Mouse (Mus musculus): ENCODE measurements around the gene Tnfrsf25.

Gene Tnfrsf25

GRCm38 (mm10) chr4:152092751-152093293, 22.9 kb upstream of the Tnfrsf25 start:
- DNase-seq (ENCODE audit: low spot score): no peak

- no peak for DNase-seq (ENCODE audit: low spot score)
Observed at GRCm38 (mm10) chr4:152094233-152094632, 21.5 kb upstream of the Tnfrsf25 start.

GRCm38 (mm10) chr4:152095937-152096910, 19.5 kb upstream of the Tnfrsf25 start:
- peak; percentile 64 for DNase-seq (ENCODE audit: low spot score)

DNA sequence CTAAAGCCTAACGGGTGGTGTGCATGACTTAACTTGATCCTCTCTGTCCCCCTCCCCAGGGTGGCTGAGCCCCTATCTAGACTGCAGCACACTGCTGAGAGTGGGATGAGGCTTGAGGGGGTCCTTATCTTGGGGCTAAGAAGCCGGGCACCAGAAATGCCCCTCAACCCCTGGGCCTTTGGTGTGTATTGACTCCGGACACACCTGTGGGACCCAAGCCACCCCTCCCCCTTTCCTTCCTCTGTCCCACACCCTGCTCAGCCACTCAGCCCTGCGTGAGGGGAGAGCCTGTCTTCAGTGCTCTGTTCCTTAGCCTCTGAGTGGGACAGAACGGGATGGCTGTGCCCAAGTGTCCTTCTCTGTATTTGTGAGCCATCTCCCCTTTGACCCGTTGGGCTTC, 18.8 kb upstream of the Tnfrsf25 start:
- DNase-seq (ENCODE audit: low spot score): no peak

DNA sequence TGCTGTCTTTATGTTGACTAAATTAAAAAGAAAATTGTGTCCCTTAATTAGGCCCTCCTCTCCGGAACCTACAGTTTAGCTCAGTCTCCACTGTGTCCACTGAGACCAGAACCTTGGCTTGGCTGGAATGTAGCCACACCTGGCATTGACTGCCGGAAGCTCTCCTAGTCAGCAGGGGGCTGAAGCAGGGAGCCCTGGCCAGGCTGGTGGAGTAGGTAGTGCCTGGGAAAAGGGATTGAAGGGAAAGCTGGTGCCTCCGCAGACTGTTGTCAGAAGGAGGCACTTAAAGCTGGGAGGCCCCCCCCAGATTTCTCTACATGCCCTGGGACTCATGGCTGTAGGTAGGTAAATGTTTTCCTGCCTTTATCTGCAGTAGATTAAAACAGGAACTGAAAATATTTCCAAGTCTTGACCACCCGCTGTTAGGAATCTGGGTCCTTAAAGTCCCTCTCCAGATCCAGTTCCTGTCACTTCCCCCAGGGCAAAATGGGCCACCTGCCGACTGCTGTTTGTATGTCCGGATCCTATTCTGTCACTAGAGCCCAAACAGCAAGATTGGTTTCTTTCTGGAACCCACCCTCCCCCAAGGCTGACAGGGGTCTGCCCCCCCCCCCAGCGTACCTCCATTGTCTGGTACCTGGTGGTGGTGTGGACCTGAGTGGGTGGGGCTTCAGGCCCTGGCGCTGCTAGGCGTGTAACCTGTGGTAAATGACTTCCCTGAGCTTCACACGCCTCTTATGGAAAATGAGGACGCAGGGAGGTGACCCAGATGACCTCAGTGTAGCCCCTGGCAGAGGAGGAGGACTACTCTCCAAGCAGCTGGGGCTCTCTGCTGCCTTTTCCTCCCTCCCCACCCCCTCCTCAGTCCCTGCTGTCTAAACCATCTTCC, 17.6 kb upstream of the Tnfrsf25 start:
- DNase-seq (ENCODE audit: low spot score): no peak

GRCm38 (mm10) chr4:152100541-152100940, 15.2 kb upstream of the Tnfrsf25 start:
- no peak for DNase-seq (ENCODE audit: low spot score)

DNA sequence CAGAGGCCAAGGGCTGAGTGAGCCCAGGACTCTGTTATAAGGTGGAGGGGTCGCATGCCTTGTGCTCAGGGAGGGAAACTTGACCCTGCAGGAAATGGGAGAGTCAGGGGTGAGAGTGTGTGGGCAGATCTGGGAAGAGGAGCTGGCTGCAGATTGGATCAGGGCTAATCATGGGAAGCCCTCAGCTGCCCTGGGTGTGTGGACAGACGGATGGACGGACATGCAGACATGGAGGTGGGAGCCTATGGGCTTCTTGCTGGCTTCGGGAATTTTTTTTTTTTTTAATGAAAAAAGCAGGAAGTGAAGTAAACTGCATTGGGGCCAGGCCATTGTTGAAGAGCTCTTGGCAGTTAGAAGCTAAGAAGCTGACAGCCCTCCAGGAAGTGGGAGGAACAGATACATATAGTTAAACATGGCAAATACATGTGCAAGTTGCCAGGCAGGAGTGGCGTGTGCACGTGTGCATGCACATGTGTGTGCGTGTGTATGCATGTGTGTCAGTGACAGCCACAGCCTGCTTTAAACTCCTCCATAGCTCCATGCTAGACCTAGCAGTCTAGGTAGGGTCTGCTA, 14.6 kb upstream of the Tnfrsf25 start:
- no peak for DNase-seq (ENCODE audit: low spot score)

- DNase-seq (ENCODE audit: low spot score): no peak
Observed at GRCm38 (mm10) chr4:152101921-152102320, 13.8 kb upstream of the Tnfrsf25 start.

- no peak for DNase-seq (ENCODE audit: low spot score)
Observed at GRCm38 (mm10) chr4:152103025-152103424, 12.7 kb upstream of the Tnfrsf25 start.

GRCm38 (mm10) chr4:152106746-152107145, 9.0 kb upstream of the Tnfrsf25 start:
- no peak for DNase-seq (ENCODE audit: low spot score)

- peak; percentile 91 for DNase-seq (ENCODE audit: low spot score)
Observed at GRCm38 (mm10) chr4:152107493-152107892, 8.2 kb upstream of the Tnfrsf25 start.

DNA sequence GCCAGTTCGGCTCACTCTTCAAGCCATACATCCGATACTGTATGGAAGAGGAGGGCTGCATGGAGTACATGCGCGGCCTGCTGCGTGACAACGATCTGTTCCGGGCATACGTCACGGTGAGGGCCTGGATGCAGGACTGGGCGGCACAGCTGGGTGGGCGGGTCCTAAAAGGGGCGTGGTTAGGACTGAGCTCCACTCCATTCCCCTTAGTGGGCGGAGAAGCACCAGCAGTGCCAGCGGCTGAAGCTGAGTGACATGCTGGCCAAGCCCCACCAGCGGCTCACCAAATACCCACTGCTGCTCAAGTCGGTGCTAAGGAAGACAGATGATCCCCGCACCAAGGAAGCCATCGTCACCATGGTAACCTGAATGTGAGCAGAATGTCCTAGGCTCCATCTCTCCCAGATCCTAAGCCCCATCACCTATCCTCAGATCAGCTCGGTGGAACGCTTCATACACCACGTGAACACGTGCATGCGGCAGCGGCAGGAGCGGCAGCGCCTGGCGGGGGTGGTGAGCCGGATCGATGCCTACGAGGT, 7.7 kb upstream of the Tnfrsf25 start:
- DNase-seq (ENCODE audit: low spot score): peak; percentile 87

- DNase-seq (ENCODE audit: low spot score): no peak
Observed at GRCm38 (mm10) chr4:152108673-152109072, 7.1 kb upstream of the Tnfrsf25 start.

DNA sequence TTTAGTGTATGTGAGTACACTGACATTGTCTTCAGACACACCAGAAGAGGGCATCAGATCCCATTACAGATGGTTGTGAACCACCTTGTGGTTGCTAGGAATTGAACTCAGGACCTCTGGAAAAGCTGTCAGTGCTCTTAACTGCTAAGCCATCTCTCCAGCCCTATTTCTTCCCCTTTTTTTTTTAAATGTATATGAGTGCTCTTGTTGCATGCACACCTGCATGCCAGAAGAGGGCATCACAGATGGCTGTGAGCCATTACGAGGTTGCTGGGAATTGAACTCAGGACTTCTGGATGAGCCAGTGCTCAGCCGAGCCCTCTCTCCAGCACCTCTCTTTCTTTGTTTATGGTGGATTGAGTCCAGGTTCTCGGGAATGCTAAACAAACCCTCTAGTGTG, 6.2 kb upstream of the Tnfrsf25 start:
- DNase-seq (ENCODE audit: low spot score): no peak

DNA sequence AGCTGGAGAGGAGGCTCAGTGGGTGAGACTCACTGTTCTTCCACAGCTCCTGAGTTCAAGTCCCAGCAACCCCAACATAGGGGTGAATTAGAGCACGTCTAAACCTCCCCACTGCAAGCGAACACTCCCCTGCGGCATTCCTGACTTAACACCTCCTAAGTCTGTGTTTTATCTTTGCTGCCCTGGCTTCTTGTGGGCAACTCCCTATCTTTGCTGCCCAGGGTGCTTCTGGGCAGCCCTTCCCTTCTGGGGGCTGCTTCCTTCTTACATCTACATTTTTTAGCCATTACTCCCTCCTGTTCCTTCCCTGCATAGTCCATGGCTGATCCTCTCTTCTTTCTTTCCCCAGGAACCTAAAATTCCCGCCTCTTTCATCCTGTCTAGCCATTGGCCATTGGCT, 5.0 kb upstream of the Tnfrsf25 start:
- no peak for DNase-seq (ENCODE audit: low spot score)

DNA sequence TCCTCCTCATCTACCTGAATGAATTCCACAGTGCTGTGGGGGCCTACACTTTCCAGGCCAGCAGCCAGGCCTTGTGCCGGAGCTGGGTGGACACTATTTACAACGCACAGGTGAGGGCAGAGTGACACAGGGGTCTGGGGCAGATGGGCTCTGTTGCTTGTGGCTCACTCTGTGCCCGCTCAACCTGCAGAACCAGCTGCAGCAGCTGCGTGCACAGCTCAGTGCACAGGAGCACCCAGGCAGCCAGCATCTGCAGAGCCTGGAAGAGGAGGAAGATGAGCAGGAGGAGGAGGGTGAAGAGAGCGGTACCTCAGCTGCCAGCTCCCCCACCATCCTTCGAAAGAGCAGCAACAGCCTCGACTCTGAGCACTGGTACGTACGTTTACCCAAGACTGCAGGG, 3.4 kb upstream of the Tnfrsf25 start:
- no peak for DNase-seq (ENCODE audit: low spot score)

- DNase-seq (ENCODE audit: low spot score): no peak
Observed at GRCm38 (mm10) chr4:152114080-152114479, 1.7 kb upstream of the Tnfrsf25 start.

GRCm38 (mm10) chr4:152117538-152117937, 1.8 kb downstream of the Tnfrsf25 start:
- no peak for DNase-seq (ENCODE audit: low spot score)

DNA sequence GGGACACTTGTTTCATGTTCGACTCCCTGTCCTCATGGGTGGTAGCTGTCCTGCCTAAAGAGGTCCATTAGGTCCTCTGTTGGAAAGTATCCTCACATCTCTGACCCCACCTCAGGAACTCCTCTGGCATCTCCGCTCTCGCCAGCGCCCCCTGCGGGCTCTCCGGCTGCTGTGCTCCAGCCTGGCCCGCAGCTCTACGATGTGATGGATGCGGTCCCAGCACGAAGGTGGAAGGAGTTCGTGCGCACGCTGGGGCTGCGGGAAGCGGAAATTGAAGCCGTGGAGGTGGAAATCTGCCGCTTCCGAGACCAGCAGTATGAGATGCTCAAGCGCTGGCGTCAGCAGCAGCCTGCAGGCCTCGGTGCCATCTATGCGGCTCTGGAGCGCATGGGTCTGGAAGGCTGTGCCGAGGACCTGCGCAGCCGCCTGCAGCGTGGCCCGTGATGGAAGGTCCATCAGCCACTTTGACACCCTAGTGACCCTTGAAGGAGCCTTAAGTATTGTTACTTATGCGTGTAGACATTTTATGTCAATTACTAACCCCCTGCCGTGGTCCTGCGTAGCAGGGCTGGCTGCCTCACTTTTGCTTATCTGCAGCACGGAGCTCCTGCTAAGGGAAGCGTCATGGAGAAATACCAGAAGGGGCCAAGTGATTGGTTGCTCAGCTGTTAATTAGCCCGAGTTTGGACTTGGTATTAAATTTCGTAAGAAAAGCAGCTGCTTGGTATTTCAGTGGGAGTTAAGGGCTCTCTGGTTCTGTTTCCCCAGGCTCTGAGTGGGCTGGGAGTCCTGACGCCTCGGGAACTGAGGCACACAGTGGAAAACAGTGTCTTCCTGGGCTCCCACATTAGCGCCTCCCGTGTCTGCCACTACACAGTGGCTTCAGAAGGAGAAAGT, 3.9 kb downstream of the Tnfrsf25 start:
- no peak for DNase-seq (ENCODE audit: low spot score)

- DNase-seq (ENCODE audit: low spot score): no peak
Observed at GRCm38 (mm10) chr4:152120311-152121182, 4.8 kb downstream of the Tnfrsf25 start.
